Mouse (Mus musculus) CD4-positive helper T cell, adult 2 months (primary cell): ENCODE data around the gene Col6a3.

ENCODE experiments used
- DNase-seq: peaks from one replicate; pipeline ENCODE4 v3.0.0-alpha.2; 2012; ENCODE audit warnings: low read depth, missing footprints, low spot score

The Col6a3 gene

DNA sequence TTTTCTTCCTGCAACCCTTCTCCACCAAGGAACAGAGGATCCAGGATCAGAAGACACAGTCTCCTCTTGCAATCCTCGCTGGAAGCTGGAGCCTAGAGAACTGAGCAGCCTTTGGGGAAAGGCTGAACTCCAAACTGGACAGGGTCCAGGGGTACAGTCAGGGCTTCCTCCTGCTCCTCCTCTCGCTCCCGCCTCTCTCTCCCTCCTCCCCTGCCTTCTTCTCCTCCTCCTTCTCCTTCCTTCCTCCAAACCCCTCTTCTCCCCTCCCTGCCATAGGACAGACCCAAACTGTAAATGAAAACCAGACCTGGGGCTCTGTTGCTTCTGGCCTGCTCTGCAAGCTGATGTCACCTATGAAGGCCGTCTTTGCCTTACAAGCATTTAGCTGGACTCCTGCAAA lies at the start of gene Col6a3:
Gene Col6a3, minus strand, starts transcription at position 136 of the 400 bp plus-strand sequence.
- no peak for DNase-seq

GRCm38 (mm10) chr1:90885771-90886460 lies 42.1 kb upstream of the Col6a3 start:
- DNase-seq, result no peak

GRCm38 (mm10) chr1:90876486-90877270 lies 32.9 kb upstream of the Col6a3 start:
- DNase-seq, result no peak

- no peak for DNase-seq
These were observed 32.2 kb upstream of the Col6a3 start for GRCm38 (mm10) chr1:90875961-90876360.

DNA sequence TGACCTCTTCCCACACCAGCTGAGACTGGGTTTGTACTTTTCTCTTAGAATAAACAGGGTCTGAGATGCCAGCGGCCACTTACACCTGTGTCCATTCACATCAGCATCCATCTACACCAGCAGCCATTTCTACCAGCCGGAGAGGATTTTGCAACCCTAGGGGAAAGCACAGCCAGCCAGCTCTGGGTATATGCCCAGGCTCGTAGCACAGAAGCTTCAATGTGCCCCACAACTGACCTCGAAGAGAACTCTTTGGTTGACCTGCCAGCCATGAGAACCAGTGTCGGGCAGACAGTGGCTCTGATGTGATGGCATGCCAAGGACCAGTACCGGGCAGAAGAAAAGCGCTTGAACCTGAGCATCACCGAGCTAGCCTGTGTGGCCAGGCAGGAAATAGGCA lies 31.6 kb upstream of the Col6a3 start:
- DNase-seq, result no peak

DNA sequence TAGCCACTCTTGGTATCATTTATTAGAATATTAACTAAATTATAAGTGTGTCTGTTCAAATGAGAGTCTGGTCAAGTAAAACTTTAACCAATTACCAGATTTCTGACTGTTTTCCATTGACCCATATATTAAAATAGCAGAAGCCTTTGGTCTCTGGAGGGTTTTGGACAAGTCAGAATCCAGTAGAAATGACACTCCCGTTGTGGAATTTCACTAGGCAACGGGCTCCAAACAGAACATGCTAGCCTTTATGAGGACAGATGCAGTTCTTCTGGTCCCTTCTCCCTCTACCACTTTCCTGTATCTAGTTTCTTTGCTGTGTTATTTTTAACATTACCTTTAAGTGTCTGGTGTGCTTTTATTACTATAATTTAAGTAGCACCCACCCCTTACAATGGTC lies 26.8 kb upstream of the Col6a3 start:
- no peak for DNase-seq

GRCm38 (mm10) chr1:90866734-90867133 lies 23.0 kb upstream of the Col6a3 start:
- no peak for DNase-seq

DNA sequence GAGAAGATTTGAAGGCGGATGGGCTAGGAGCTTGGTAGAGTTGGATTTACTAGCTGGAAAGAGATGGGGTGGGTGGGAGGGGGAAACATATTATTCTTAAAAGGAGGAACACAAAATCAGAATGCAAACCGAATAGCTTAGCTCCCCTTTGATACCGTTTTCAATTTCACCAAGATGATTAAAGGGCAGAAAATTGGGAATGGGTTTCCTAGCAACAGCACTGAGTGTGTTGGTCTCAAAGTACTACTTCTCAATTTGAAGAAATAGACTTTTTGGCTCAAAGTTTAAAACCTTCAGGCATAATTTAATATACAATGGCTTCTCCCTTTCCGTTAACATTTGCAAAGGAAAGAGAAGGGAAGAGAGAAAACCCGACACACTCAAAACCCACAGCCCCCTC lies 12.1 kb upstream of the Col6a3 start:
- DNase-seq, result no peak

GRCm38 (mm10) chr1:90849836-90850235 lies 6.1 kb upstream of the Col6a3 start:
- DNase-seq, result no peak

GRCm38 (mm10) chr1:90845206-90845605 lies 1.4 kb upstream of the Col6a3 start:
- DNase-seq, result no peak

GRCm38 (mm10) chr1:90842789-90843587 lies 783 bp downstream of the Col6a3 start:
- no peak for DNase-seq

DNA sequence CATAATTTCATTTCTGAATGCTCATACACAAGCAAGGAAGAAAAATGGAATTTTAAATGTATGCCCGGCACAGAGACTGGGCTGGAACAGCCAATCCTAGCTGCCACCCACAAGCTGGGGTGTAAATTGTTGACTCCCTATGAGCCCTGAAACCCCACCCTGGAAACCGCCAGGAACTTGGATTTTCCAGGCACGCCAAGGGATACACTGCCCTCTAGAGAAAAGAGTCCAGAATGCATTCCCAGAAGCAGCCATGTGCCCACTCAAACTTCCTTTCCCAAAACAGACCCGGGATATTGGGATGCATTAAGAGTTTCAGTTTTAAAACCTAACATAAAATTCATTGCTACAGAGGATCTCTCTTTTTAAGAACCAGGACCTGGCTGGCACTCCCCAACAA lies 3.5 kb downstream of the Col6a3 start:
- DNase-seq, result no peak

- no peak for DNase-seq
These were observed 5.1 kb downstream of the Col6a3 start for GRCm38 (mm10) chr1:90838657-90839056.

- DNase-seq, result no peak
These were observed 5.5 kb downstream of the Col6a3 start for GRCm38 (mm10) chr1:90838221-90838620.

- no peak for DNase-seq
These were observed 7.5 kb downstream of the Col6a3 start for GRCm38 (mm10) chr1:90836178-90836740.

DNA sequence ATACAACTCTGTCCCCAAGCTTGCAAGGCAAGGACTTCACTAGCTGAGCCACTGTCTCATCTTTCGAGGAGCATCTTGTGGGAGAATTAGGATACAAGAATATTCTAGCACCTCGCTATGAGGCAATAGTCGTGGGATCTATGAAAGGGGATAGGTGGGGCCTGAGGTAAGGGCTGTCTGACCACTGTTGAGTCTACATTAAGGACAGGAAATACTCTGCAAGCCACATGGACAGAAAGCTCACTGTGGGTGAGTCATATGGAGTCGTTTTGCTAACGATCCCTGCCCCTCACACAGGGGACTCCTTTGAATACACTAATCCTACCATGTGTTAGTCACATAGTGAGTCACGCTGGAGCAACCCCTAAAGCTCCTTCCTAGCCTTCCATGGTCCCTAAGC lies 9.1 kb downstream of the Col6a3 start:
- DNase-seq, result no peak

- DNase-seq, result no peak
These were observed 13.8 kb downstream of the Col6a3 start for GRCm38 (mm10) chr1:90830006-90830405.

DNA sequence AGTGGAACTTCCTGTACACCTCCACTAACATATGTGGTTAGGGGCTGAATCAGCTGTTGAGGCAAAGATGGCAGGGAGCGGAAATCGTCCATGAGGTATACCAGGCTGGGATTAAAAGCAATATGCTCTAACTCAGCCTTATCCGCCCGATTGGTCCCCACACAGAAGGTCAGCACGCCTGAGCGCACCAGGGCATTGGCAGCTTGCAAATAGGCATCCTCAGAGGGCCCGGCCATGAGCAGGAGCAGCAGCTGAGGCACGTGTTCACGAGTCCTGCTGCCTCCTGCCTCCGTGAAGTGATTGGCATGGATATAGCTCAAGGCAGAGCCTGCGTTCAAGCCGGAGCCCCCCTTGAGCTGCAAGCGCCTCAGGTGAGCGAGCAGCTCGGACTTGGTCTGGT lies 30.5 kb downstream of the Col6a3 start:
- DNase-seq, result no peak

DNA sequence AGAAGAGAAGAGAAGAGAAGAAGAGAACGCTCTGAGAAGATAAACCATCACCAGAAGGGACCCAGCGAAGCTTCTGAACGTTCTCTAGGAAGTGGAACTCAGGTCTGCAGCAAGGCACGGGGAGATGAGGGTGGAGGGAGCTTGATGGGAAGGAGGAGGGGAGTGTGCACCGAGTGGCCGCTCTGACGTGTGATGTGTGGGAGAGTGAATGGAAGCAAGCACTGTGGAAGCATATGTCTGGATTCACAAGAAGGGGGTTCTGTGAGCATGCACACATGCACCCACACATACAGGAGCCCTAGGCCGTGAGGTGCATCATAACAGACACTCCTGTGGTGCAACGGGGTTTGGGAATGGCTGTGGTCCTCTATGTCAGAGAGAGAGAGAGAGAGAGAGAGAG lies 34.8 kb downstream of the Col6a3 start:
- no peak for DNase-seq

- DNase-seq, result no peak
These were observed 40.7 kb downstream of the Col6a3 start for GRCm38 (mm10) chr1:90803104-90803503.

DNA sequence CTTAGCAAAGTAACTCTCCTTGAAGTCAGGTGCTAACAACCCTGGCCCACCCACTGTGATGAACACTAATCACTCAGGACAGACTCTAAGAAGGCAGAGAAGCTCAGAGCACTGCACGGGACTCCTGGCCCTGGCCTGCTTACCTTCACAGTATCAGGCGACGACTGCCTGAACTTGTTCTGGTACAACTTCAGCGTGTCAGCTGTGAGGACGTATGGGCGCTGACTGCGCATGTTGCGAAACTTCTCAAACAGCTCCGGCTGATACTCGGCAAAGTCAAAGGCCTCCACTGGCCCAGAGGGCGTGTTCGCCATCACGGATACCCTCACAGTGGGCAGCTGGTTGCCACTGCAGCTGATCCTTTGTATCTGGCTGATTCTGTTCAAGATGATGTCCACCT lies 42.7 kb downstream of the Col6a3 start:
- DNase-seq, result no peak

GRCm38 (mm10) chr1:90800466-90800865 lies 43.3 kb downstream of the Col6a3 start:
- no peak for DNase-seq
